Mouse (Mus musculus): Measurements from ENCODE around the gene Upf2. TPM values are rescaled to one million over a fixed set of nuclear protein-coding genes. Genes with fewer than 3 reads are reported as not detected.

Upf2 gene
- polyA plus RNA-seq, 1 experiment from 2014 or later, result 6.6 TPM

GRCm38 (mm10) chr2:5929793-5930192 is 21.5 kb upstream of the Upf2 start:
- Histone ChIP-seq H3K9ac (ENCODE audit: low read length) (no peak overlapping the region), H3K4me3 (ENCODE audit: control insufficient read depth in 1 of 2, insufficient read depth in 1 of 2, low read depth in 1 of 2, low read length in 2 of 2) (no peak overlapping the region), H3K4me1 (ENCODE audit: control insufficient read depth in 2 of 2, insufficient read depth in 2 of 2, low read length in 2 of 2) (no peaks in the 10 kb centered on the region), H3K27ac (replicated peaks in 1 of 2; ENCODE audit: control insufficient read depth in 1 of 2, insufficient read depth in 1 of 2, low read depth in 2 of 2, low read length in 2 of 2) (no peak overlapping the region), H3K27me3 (ENCODE audit: control insufficient read depth, insufficient read depth, low read length) (no peaks in the 10 kb centered on the region), H3K4me2 (ENCODE audit: low read length) (no peak overlapping the region), H3K9me3 (ENCODE audit: control insufficient read depth, low read length) (no peaks in the 10 kb centered on the region), H3K36me3 (ENCODE audit: control insufficient read depth, insufficient read depth, low read length) (no peaks in the 10 kb centered on the region)
- ATAC-seq (ENCODE audit: insufficient number of reproducible peaks, insufficient read depth, low FRiP score, low read depth), result no peak
- WGBS, result 84% methylated on average over 5 of the region's 5 CpGs

- WGBS, result 88% methylated on average over 18 of the region's 18 CpGs
- no peaks in the 10 kb centered on the region for H3K27me3 ChIP-seq (ENCODE audit: control insufficient read depth, insufficient read depth, low read length)
- no peak overlapping the region for H3K4me2 ChIP-seq (ENCODE audit: low read length)
- ATAC-seq (ENCODE audit: insufficient number of reproducible peaks, insufficient read depth, low FRiP score, low read depth), result no peak
- no peak overlapping the region for H3K27ac ChIP-seq (replicated peaks in 1 of 2; ENCODE audit: control insufficient read depth in 1 of 2, insufficient read depth in 1 of 2, low read depth in 2 of 2, low read length in 2 of 2)
- H3K4me1 ChIP-seq (ENCODE audit: control insufficient read depth in 2 of 2, insufficient read depth in 2 of 2, low read length in 2 of 2), result no peaks in the 10 kb centered on the region
- no peaks in the 10 kb centered on the region for H3K9me3 ChIP-seq (ENCODE audit: control insufficient read depth, low read length)
- no peak overlapping the region for H3K9ac ChIP-seq (ENCODE audit: low read length)
- no peaks in the 10 kb centered on the region for H3K36me3 ChIP-seq (ENCODE audit: control insufficient read depth, insufficient read depth, low read length)
- no peak overlapping the region for H3K4me3 ChIP-seq (ENCODE audit: control insufficient read depth in 1 of 2, insufficient read depth in 1 of 2, low read depth in 1 of 2, low read length in 2 of 2)
Measured at GRCm38 (mm10) chr2:5930291-5931054, 20.8 kb upstream of the Upf2 start.

- H3K27ac ChIP-seq (replicated peaks in 1 of 2; ENCODE audit: control insufficient read depth in 1 of 2, insufficient read depth in 1 of 2, low read depth in 2 of 2, low read length in 2 of 2), result no peak overlapping the region
- no peak overlapping the region for H3K4me2 ChIP-seq (ENCODE audit: low read length)
- no peak overlapping the region for H3K9ac ChIP-seq (ENCODE audit: low read length)
- WGBS, result 89% methylated on average over 5 of the region's 5 CpGs
- no peaks in the 10 kb centered on the region for H3K4me1 ChIP-seq (ENCODE audit: control insufficient read depth in 2 of 2, insufficient read depth in 2 of 2, low read length in 2 of 2)
- no peaks in the 10 kb centered on the region for H3K27me3 ChIP-seq (ENCODE audit: control insufficient read depth, insufficient read depth, low read length)
- H3K36me3 ChIP-seq (ENCODE audit: control insufficient read depth, insufficient read depth, low read length), result no peaks in the 10 kb centered on the region
- no peak overlapping the region for H3K4me3 ChIP-seq (ENCODE audit: control insufficient read depth in 1 of 2, insufficient read depth in 1 of 2, low read depth in 1 of 2, low read length in 2 of 2)
- no peaks in the 10 kb centered on the region for H3K9me3 ChIP-seq (ENCODE audit: control insufficient read depth, low read length)
- no peak for ATAC-seq (ENCODE audit: insufficient number of reproducible peaks, insufficient read depth, low FRiP score, low read depth)
Measured at GRCm38 (mm10) chr2:5931938-5932337, 19.3 kb upstream of the Upf2 start.

- Histone ChIP-seq H3K4me1 (ENCODE audit: control insufficient read depth in 2 of 2, insufficient read depth in 2 of 2, low read length in 2 of 2) (no peaks in the 10 kb centered on the region), H3K9ac (ENCODE audit: low read length) (no peak overlapping the region), H3K36me3 (ENCODE audit: control insufficient read depth, insufficient read depth, low read length) (no peaks in the 10 kb centered on the region), H3K27ac (replicated peaks in 1 of 2; ENCODE audit: control insufficient read depth in 1 of 2, insufficient read depth in 1 of 2, low read depth in 2 of 2, low read length in 2 of 2) (no peak overlapping the region), H3K4me3 (ENCODE audit: control insufficient read depth in 1 of 2, insufficient read depth in 1 of 2, low read depth in 1 of 2, low read length in 2 of 2) (no peak overlapping the region), H3K9me3 (ENCODE audit: control insufficient read depth, low read length) (no peaks in the 10 kb centered on the region), H3K4me2 (ENCODE audit: low read length) (no peak overlapping the region), H3K27me3 (ENCODE audit: control insufficient read depth, insufficient read depth, low read length) (no peaks in the 10 kb centered on the region)
- WGBS, result 89% methylated on average over 3 of the region's 3 CpGs
- no peak for ATAC-seq (ENCODE audit: insufficient number of reproducible peaks, insufficient read depth, low FRiP score, low read depth)
Measured at GRCm38 (mm10) chr2:5934936-5935335, 16.3 kb upstream of the Upf2 start.

GRCm38 (mm10) chr2:5936068-5936467 is 15.2 kb upstream of the Upf2 start:
- Histone ChIP-seq H3K4me3 (ENCODE audit: control insufficient read depth in 1 of 2, insufficient read depth in 1 of 2, low read depth in 1 of 2, low read length in 2 of 2) (no peak overlapping the region), H3K27me3 (ENCODE audit: control insufficient read depth, insufficient read depth, low read length) (no peaks in the 10 kb centered on the region), H3K4me2 (ENCODE audit: low read length) (no peak overlapping the region), H3K36me3 (ENCODE audit: control insufficient read depth, insufficient read depth, low read length) (no peaks in the 10 kb centered on the region), H3K9ac (ENCODE audit: low read length) (no peak overlapping the region), H3K4me1 (ENCODE audit: control insufficient read depth in 2 of 2, insufficient read depth in 2 of 2, low read length in 2 of 2) (no peaks in the 10 kb centered on the region), H3K9me3 (ENCODE audit: control insufficient read depth, low read length) (no peaks in the 10 kb centered on the region), H3K27ac (replicated peaks in 1 of 2; ENCODE audit: control insufficient read depth in 1 of 2, insufficient read depth in 1 of 2, low read depth in 2 of 2, low read length in 2 of 2) (no peak overlapping the region)
- 70% methylated on average over 6 of the region's 6 CpGs for WGBS
- no peak for ATAC-seq (ENCODE audit: insufficient number of reproducible peaks, insufficient read depth, low FRiP score, low read depth)

GRCm38 (mm10) chr2:5936550-5936949 is 14.7 kb upstream of the Upf2 start:
- H3K9me3 ChIP-seq (ENCODE audit: control insufficient read depth, low read length), result no peaks in the 10 kb centered on the region
- no peak overlapping the region for H3K4me2 ChIP-seq (ENCODE audit: low read length)
- no peak overlapping the region for H3K27ac ChIP-seq (replicated peaks in 1 of 2; ENCODE audit: control insufficient read depth in 1 of 2, insufficient read depth in 1 of 2, low read depth in 2 of 2, low read length in 2 of 2)
- WGBS, result 86% methylated on average over 4 of the region's 4 CpGs
- no peak for ATAC-seq (ENCODE audit: insufficient number of reproducible peaks, insufficient read depth, low FRiP score, low read depth)
- H3K9ac ChIP-seq (ENCODE audit: low read length), result no peak overlapping the region
- no peaks in the 10 kb centered on the region for H3K4me1 ChIP-seq (ENCODE audit: control insufficient read depth in 2 of 2, insufficient read depth in 2 of 2, low read length in 2 of 2)
- no peak overlapping the region for H3K4me3 ChIP-seq (ENCODE audit: control insufficient read depth in 1 of 2, insufficient read depth in 1 of 2, low read depth in 1 of 2, low read length in 2 of 2)
- H3K36me3 ChIP-seq (ENCODE audit: control insufficient read depth, insufficient read depth, low read length), result no peaks in the 10 kb centered on the region
- H3K27me3 ChIP-seq (ENCODE audit: control insufficient read depth, insufficient read depth, low read length), result no peaks in the 10 kb centered on the region

- H3K4me3 ChIP-seq (ENCODE audit: control insufficient read depth in 1 of 2, insufficient read depth in 1 of 2, low read depth in 1 of 2, low read length in 2 of 2), result no peak overlapping the region
- peaks cover 2 to 3% of the 10 kb centered on the region in 2 experiments; a peak in 1 of 4 replicates for H3K4me1 ChIP-seq (ENCODE audit: control insufficient read depth in 2 of 2, insufficient read depth in 2 of 2, low read length in 2 of 2)
- H3K27ac ChIP-seq (replicated peaks in 1 of 2; ENCODE audit: control insufficient read depth in 1 of 2, insufficient read depth in 1 of 2, low read depth in 2 of 2, low read length in 2 of 2), result no peak overlapping the region
- H3K27me3 ChIP-seq (ENCODE audit: control insufficient read depth, insufficient read depth, low read length), result no peaks in the 10 kb centered on the region
- ATAC-seq (ENCODE audit: insufficient number of reproducible peaks, insufficient read depth, low FRiP score, low read depth), result no peak
- H3K36me3 ChIP-seq (ENCODE audit: control insufficient read depth, insufficient read depth, low read length), result no peaks in the 10 kb centered on the region
- no peak overlapping the region for H3K4me2 ChIP-seq (ENCODE audit: low read length)
- no peaks in the 10 kb centered on the region for H3K9me3 ChIP-seq (ENCODE audit: control insufficient read depth, low read length)
- H3K9ac ChIP-seq (ENCODE audit: low read length), result no peak overlapping the region
- WGBS, result 80% methylated on average over 3 of the region's 3 CpGs
Measured at GRCm38 (mm10) chr2:5939319-5939718, 11.9 kb upstream of the Upf2 start.

GRCm38 (mm10) chr2:5939911-5940310 is 11.4 kb upstream of the Upf2 start:
- no peak for ATAC-seq (ENCODE audit: insufficient number of reproducible peaks, insufficient read depth, low FRiP score, low read depth)
- H3K4me1 ChIP-seq (ENCODE audit: control insufficient read depth in 2 of 2, insufficient read depth in 2 of 2, low read length in 2 of 2), result peaks cover 2 to 3% of the 10 kb centered on the region in 2 experiments; a peak in 1 of 4 replicates
- 85% methylated on average over 14 of the region's 14 CpGs for WGBS
- H3K9me3 ChIP-seq (ENCODE audit: control insufficient read depth, low read length), result no peaks in the 10 kb centered on the region
- no peaks in the 10 kb centered on the region for H3K27me3 ChIP-seq (ENCODE audit: control insufficient read depth, insufficient read depth, low read length)
- no peak overlapping the region for H3K4me2 ChIP-seq (ENCODE audit: low read length)
- no peak overlapping the region for H3K4me3 ChIP-seq (ENCODE audit: control insufficient read depth in 1 of 2, insufficient read depth in 1 of 2, low read depth in 1 of 2, low read length in 2 of 2)
- no peak overlapping the region for H3K9ac ChIP-seq (ENCODE audit: low read length)
- no peaks in the 10 kb centered on the region for H3K36me3 ChIP-seq (ENCODE audit: control insufficient read depth, insufficient read depth, low read length)
- no peak overlapping the region for H3K27ac ChIP-seq (replicated peaks in 1 of 2; ENCODE audit: control insufficient read depth in 1 of 2, insufficient read depth in 1 of 2, low read depth in 2 of 2, low read length in 2 of 2)
